Mouse (Mus musculus): ENCODE measurements around the gene Selenbp2.
"Not testable (repeated sequence)": the region's sequence is repeated elsewhere in the genome, so short reads cannot be mapped to it uniquely, and the experiment has no call there.

Gene Selenbp2

GRCm38 (mm10) chr3:94693329-94693825 lies at the start of gene Selenbp2:
Gene Selenbp2 (plus strand): TSS chr3:94693556.
- DNase-seq (ENCODE audit: low spot score), result no peak

- no peak for DNase-seq (ENCODE audit: low spot score)
Measured at GRCm38 (mm10) chr3:94648755-94649590, 44.4 kb upstream of the Selenbp2 start.

GRCm38 (mm10) chr3:94650409-94650808 lies 42.9 kb upstream of the Selenbp2 start:
- DNase-seq (ENCODE audit: low spot score), result no peak

GRCm38 (mm10) chr3:94653967-94654366 lies 39.4 kb upstream of the Selenbp2 start:
- DNase-seq (ENCODE audit: low spot score), result not testable (repeated sequence)

GRCm38 (mm10) chr3:94657852-94658739 lies 35.3 kb upstream of the Selenbp2 start:
- not testable (repeated sequence) for DNase-seq (ENCODE audit: low spot score)

GRCm38 (mm10) chr3:94658740-94659095 lies 34.6 kb upstream of the Selenbp2 start, which contains the start of gene Tuft1:
Gene Tuft1 (minus strand): TSS chr3:94658872.
- peak; percentile 82 for DNase-seq (ENCODE audit: low spot score)

- DNase-seq (ENCODE audit: low spot score), result not testable (repeated sequence)
Measured at GRCm38 (mm10) chr3:94659142-94659748, 34.1 kb upstream of the Selenbp2 start.

GRCm38 (mm10) chr3:94660841-94661240 lies 32.5 kb upstream of the Selenbp2 start:
- DNase-seq (ENCODE audit: low spot score), result not testable (repeated sequence)

- DNase-seq (ENCODE audit: low spot score), result not testable (repeated sequence)
Measured at GRCm38 (mm10) chr3:94665060-94665802, 28.1 kb upstream of the Selenbp2 start.

GRCm38 (mm10) chr3:94665896-94666295 lies 27.5 kb upstream of the Selenbp2 start:
- DNase-seq (ENCODE audit: low spot score), result not testable (repeated sequence)

- DNase-seq (ENCODE audit: low spot score), result not testable (repeated sequence)
Measured at GRCm38 (mm10) chr3:94675101-94675500, 18.3 kb upstream of the Selenbp2 start.

- DNase-seq (ENCODE audit: low spot score), result no peak
Measured at GRCm38 (mm10) chr3:94679351-94679841, 14.0 kb upstream of the Selenbp2 start.

- DNase-seq (ENCODE audit: low spot score), result not testable (repeated sequence)
Measured at GRCm38 (mm10) chr3:94680032-94680431, 13.3 kb upstream of the Selenbp2 start.

- no peak for DNase-seq (ENCODE audit: low spot score)
Measured at GRCm38 (mm10) chr3:94680783-94681182, 12.6 kb upstream of the Selenbp2 start.

GRCm38 (mm10) chr3:94683646-94684045 lies 9.7 kb upstream of the Selenbp2 start:
- no peak for DNase-seq (ENCODE audit: low spot score)

GRCm38 (mm10) chr3:94685989-94686772 lies 7.2 kb upstream of the Selenbp2 start:
- not testable (repeated sequence) for DNase-seq (ENCODE audit: low spot score)

- not testable (repeated sequence) for DNase-seq (ENCODE audit: low spot score)
Measured at GRCm38 (mm10) chr3:94688698-94689097, 4.7 kb upstream of the Selenbp2 start.

GRCm38 (mm10) chr3:94689195-94689594 lies 4.2 kb upstream of the Selenbp2 start:
- not testable (repeated sequence) for DNase-seq (ENCODE audit: low spot score)

GRCm38 (mm10) chr3:94690162-94690561 lies 3.2 kb upstream of the Selenbp2 start:
- not testable (repeated sequence) for DNase-seq (ENCODE audit: low spot score)

- DNase-seq (ENCODE audit: low spot score), result no peak
Measured at GRCm38 (mm10) chr3:94690616-94691247, 2.6 kb upstream of the Selenbp2 start.

All from ovary, postnatal 36 days (tissue).